Mouse (Mus musculus) neural tube, embryonic 15.5 days (tissue): ENCODE results near the gene Fbxl2. TPM values are rescaled to one million over a fixed set of nuclear protein-coding genes. Genes with fewer than 3 reads are reported as not detected.

Experiments used
- ATAC-seq: fragments of 200-750 bp; cut with Nextera tagmentation; 2 replicates; pipeline ENCODE4 v1.8.0; 2017; ENCODE audit warnings: mild to moderate bottlenecking, moderate TSS enrichment, moderate library complexity; ENCODE audit not compliant: low FRiP score
- H3K27ac ChIP-seq: fragments of 300-500 bp; sonication (generic); replicated peaks from 2 replicates; pipeline ENCODE4 v1.5.1; 2015; ENCODE audit warnings: mild to moderate bottlenecking, inconsistent platforms
- H3K27me3 ChIP-seq: fragments of 300-500 bp; sonication (generic); replicated peaks from 2 replicates; pipeline ENCODE4 v1.6.1; 2015; ENCODE audit warnings: inconsistent platforms
- H3K36me3 ChIP-seq: fragments of 300-500 bp; sonication (generic); 2 replicates; pipeline ENCODE4 v1.6.1; 2015; ENCODE audit warnings: inconsistent platforms
- H3K4me1 ChIP-seq: fragments of 300-500 bp; sonication (generic); 2 replicates; pipeline ENCODE4 v1.6.1; 2015; ENCODE audit warnings: inconsistent platforms
- H3K4me2 ChIP-seq: fragments of 300-500 bp; sonication (generic); 2 replicates; pipeline ENCODE4 v1.6.1; 2015; ENCODE audit warnings: inconsistent platforms, mild to moderate bottlenecking, moderate library complexity
- H3K4me3 ChIP-seq: fragments of 300-500 bp; sonication (generic); replicated peaks from 2 replicates; pipeline ENCODE4 v1.5.1; 2015; ENCODE audit warnings: mild to moderate bottlenecking, inconsistent platforms
- H3K9ac ChIP-seq: fragments of 300-500 bp; sonication (generic); replicated peaks from 2 replicates; pipeline ENCODE4 v1.6.1; 2015; ENCODE audit warnings: mild to moderate bottlenecking, inconsistent platforms
- H3K9me3 ChIP-seq: fragments of 300-500 bp; sonication (generic); replicated peaks from 2 replicates; pipeline ENCODE4 v1.6.1; 2016; ENCODE audit warnings: inconsistent platforms
- WGBS: fragments of 180-500 bp; shearing (Covaris S2); methylation state at CpG from one replicate; pipeline ENCODE4 v1.1.7; 2015; ENCODE audit warnings: mixed read lengths; 5-methylcytosine and 5-hydroxymethylcytosine counted together
- polyA plus RNA-seq: library from polyadenylated mRNA; unstranded; fragments of >200 nt; fragmentation: Nextera tagmentation; extraction: Ambion mirVana; gene quantifications from 2 replicates; pipeline ENCODE4 v1.2.1, GENCODE M21; 2015

Fbxl2 gene
- polyA plus RNA-seq, 1 experiment from 2014 or later, result 28.4 TPM

GRCm38 (mm10) chr9:114015724-114016123, 30.3 kb downstream of the Fbxl2 start:
- Histone ChIP-seq H3K4me3 (no peak overlapping the region), H3K27me3 (no peaks in the 10 kb centered on the region)
- ATAC-seq, result no peak

GRCm38 (mm10) chr9:114014034-114014433, 32.0 kb downstream of the Fbxl2 start:
- Histone ChIP-seq H3K4me1 (no peaks in the 10 kb centered on the region), H3K27me3 (no peaks in the 10 kb centered on the region)
- WGBS, result 92% methylated on average over 1 of the region's 1 CpGs

More at GRCm38 (mm10) chr9:114015724-114016123, 30.3 kb downstream of the Fbxl2 start:
- no peak overlapping the region for H3K4me2 ChIP-seq
- no peaks in the 10 kb centered on the region for H3K4me1 ChIP-seq
- 88% methylated on average over 4 of the region's 4 CpGs for WGBS
- H3K9me3 ChIP-seq, result no peaks in the 10 kb centered on the region
- no peak overlapping the region for H3K9ac ChIP-seq
- H3K27ac ChIP-seq, result no peak overlapping the region
- H3K36me3 ChIP-seq, result 0 out of 2 replicates have a peak, but pooled peaks cover 4% of the 10 kb centered on the region

DNA sequence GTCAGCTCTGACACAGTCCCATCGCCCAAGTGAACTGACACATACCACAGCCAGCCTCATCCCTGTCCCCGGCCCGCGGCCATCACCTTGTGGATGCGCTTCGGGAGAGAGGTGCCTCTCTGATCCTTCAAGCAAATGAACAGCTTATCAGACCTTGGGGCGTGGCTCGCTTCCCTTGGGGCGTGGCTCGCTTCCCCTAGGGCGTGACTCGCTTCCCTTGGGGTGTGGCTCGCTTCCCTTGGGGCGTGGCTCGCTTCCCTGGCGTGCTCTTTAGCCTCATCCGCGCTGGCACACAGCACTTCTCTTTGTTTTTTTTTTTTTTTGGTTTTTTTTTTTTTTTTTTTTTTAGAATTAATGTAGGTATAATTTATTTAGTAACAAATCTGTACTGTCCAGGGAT, 34.8 kb downstream of the Fbxl2 start:
- WGBS, result 71% methylated on average over 18 of the region's 18 CpGs
- 0 out of 2 replicates have a peak, but pooled peaks cover 4% of the 10 kb centered on the region for H3K36me3 ChIP-seq
- ATAC-seq, result no peak

More at GRCm38 (mm10) chr9:114014034-114014433, 32.0 kb downstream of the Fbxl2 start:
- Histone ChIP-seq H3K9ac (no peak overlapping the region), H3K36me3 (0 out of 2 replicates have a peak, but pooled peaks cover 4% of the 10 kb centered on the region), H3K4me2 (no peak overlapping the region), H3K27ac (no peak overlapping the region), H3K4me3 (no peak overlapping the region), H3K9me3 (no peaks in the 10 kb centered on the region)
- ATAC-seq, result no peak

DNA sequence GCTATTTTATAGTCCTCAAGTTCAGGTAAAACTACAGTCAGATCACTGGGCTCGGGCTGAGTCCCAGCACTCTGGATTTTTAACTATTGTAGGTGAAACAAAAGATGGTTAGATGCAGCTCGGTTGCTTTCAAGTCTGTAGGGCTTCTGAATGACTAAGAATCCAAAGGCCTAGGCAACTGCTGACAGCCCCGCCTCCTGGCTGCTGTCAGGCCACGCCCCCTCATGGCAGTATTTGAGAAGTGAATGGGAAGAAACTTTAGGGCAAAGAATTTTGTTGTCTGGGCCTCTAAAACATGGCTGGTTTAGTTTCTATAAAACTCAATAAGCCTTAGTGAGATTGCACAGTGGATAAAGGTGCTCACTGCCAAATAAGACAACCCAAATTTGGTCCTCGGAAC, 36.5 kb downstream of the Fbxl2 start:
- Histone ChIP-seq H3K9ac (no peak overlapping the region), H3K9me3 (no peaks in the 10 kb centered on the region), H3K4me1 (no peaks in the 10 kb centered on the region), H3K36me3 (0 out of 2 replicates have a peak, but pooled peaks cover 4% of the 10 kb centered on the region), H3K27ac (no peak overlapping the region), H3K4me2 (no peak overlapping the region), H3K4me3 (no peak overlapping the region), H3K27me3 (no peaks in the 10 kb centered on the region)
- 36% methylated on average over 5 of the region's 5 CpGs for WGBS
- ATAC-seq, result no peak

More for the DNA sequence above, 34.8 kb downstream of the Fbxl2 start:
- H3K27me3 ChIP-seq, result no peaks in the 10 kb centered on the region
- H3K9ac ChIP-seq, result no peak overlapping the region
- no peaks in the 10 kb centered on the region for H3K9me3 ChIP-seq
- H3K4me2 ChIP-seq, result no peak overlapping the region
- H3K4me3 ChIP-seq, result no peak overlapping the region
- no peak overlapping the region for H3K27ac ChIP-seq
- H3K4me1 ChIP-seq, result no peaks in the 10 kb centered on the region

- H3K27ac ChIP-seq, result no peak overlapping the region
Observed at GRCm38 (mm10) chr9:114007850-114008350, 38.1 kb downstream of the Fbxl2 start.

GRCm38 (mm10) chr9:114006801-114007200, 39.2 kb downstream of the Fbxl2 start:
- Histone ChIP-seq H3K27ac (no peak overlapping the region), H3K9me3 (no peaks in the 10 kb centered on the region), H3K4me1 (no peaks in the 10 kb centered on the region), H3K27me3 (no peaks in the 10 kb centered on the region), H3K4me3 (no peak overlapping the region), H3K9ac (no peak overlapping the region), H3K36me3 (peaks cover 11% of the 10 kb centered on the region), H3K4me2 (no peak overlapping the region)
- 76% methylated on average over 9 of the region's 9 CpGs for WGBS
- no peak for ATAC-seq

More at GRCm38 (mm10) chr9:114007850-114008350, 38.1 kb downstream of the Fbxl2 start:
- H3K9ac ChIP-seq, result no peak overlapping the region
- no peaks in the 10 kb centered on the region for H3K27me3 ChIP-seq
- H3K9me3 ChIP-seq, result no peaks in the 10 kb centered on the region
- ATAC-seq, result no peak
- H3K4me3 ChIP-seq, result no peak overlapping the region
- 91% methylated on average over 9 of the region's 9 CpGs for WGBS
- peaks cover 9% of the 10 kb centered on the region for H3K36me3 ChIP-seq
- no peak overlapping the region for H3K4me2 ChIP-seq
- no peaks in the 10 kb centered on the region for H3K4me1 ChIP-seq

DNA sequence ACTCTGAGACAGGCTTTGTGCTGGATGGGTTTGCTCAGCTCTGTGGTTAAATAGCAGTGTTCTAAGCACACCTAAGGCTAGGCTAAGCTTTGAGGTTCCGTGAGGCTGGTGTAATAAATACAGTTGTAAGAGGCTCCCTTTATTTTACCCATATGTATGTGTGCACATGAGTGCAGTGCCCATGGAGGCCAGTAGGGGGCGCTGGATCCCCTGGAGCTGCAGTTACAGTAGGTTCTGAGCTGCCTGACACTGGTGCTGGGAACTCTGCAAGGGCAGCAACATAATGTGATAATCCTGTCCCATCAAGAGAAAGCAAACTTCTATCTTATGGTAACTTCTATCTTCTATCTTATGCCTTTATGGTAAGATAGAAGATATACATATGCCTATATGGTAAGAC, 47.7 kb downstream of the Fbxl2 start:
- 59% methylated on average over 2 of the region's 2 CpGs for WGBS
- Histone ChIP-seq H3K9me3 (no peaks in the 10 kb centered on the region), H3K4me1 (no peaks in the 10 kb centered on the region), H3K27me3 (no peaks in the 10 kb centered on the region), H3K9ac (no peak overlapping the region), H3K36me3 (peaks cover 31% of the 10 kb centered on the region), H3K4me3 (no peak overlapping the region), H3K27ac (no peak overlapping the region), H3K4me2 (no peak overlapping the region)
- ATAC-seq, result no peak

DNA sequence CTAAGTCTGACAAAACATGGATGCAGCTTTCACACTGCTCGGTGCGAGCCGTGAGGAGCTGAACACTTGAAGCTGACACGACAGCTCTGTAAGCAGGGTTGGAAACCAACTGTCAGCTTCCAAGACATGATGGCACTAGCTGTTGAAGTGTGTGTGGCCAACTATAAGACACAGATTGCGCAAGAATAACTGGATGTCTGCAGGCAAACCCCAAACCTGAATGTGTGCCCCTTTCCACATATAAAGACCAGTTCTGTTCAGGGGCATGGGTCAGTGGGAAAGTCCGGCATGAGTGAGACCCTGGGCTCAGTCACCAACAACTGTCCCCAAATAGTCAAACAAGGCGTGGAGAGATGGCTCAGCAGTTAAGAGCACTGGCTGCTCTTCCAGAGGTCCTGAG, 53.2 kb downstream of the Fbxl2 start:
- Histone ChIP-seq H3K27me3 (no peaks in the 10 kb centered on the region), H3K36me3 (no peaks in the 10 kb centered on the region), H3K4me2 (no peak overlapping the region), H3K4me1 (0 out of 2 replicates have a peak, but pooled peaks cover 5% of the 10 kb centered on the region), H3K27ac (no peak overlapping the region), H3K4me3 (no peak overlapping the region), H3K9me3 (no peaks in the 10 kb centered on the region), H3K9ac (no peak overlapping the region)
- ATAC-seq, result no peak
- WGBS, result 95% methylated on average over 7 of the region's 7 CpGs

DNA sequence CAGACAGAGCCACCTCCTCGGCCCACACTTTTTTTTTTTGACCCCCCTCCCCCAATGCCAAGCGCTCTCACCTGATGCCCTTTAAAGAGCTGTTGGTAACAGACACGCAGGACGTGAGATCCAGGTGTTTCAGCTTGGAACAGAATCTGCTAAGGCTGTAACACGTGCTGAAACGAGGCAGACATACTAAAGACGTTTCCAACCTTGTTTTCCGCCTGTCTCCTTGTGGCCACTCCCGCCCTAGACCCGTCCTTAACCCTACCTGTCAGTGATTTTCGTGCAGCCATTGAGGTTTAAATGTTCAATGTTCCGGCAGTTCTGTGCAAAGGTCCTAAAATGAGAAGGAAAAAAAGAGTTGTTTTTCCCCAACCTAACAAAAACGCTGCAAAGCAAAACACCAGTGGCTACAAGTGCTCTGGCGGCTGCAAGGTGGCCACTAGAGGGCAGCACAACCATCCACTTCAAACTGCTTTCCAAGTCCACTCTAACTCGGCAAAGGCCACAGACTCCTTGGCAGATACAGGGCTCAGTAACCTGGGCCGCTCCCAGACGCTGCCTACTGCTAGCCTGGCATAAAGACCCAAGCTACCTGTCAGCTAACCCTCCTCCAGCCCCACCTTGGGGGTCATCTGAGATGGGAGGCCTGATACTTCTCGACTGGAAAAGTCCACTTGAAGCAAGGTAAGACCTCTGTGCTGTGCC, 55.3 kb downstream of the Fbxl2 start:
- peaks cover 5% of the 10 kb centered on the region; the same call in 1 of the 2 replicates for H3K36me3 ChIP-seq
- H3K4me1 ChIP-seq, result 0 out of 2 replicates have a peak, but pooled peaks cover 5% of the 10 kb centered on the region
- ATAC-seq, result peak; percentile 70
- no peak overlapping the region for H3K9ac ChIP-seq
- no peaks in the 10 kb centered on the region for H3K27me3 ChIP-seq
- no peaks in the 10 kb centered on the region for H3K9me3 ChIP-seq
- H3K4me2 ChIP-seq, result peak overlapping the region; percentile 44
- 19% methylated on average over 18 of the region's 18 CpGs for WGBS
- H3K27ac ChIP-seq, result no peak overlapping the region
- H3K4me3 ChIP-seq, result 0 out of 2 replicates have a peak overlapping the region, but pooled peaks have one; percentile 10

GRCm38 (mm10) chr9:113984946-113985620, 60.9 kb downstream of the Fbxl2 start:
- 88% methylated on average over 13 of the region's 13 CpGs for WGBS
- no peak overlapping the region for H3K9ac ChIP-seq
- H3K4me1 ChIP-seq, result peaks cover 17% of the 10 kb centered on the region
- H3K27me3 ChIP-seq, result no peaks in the 10 kb centered on the region
- H3K4me2 ChIP-seq, result no peak overlapping the region
- H3K4me3 ChIP-seq, result no peak overlapping the region
- no peaks in the 10 kb centered on the region for H3K9me3 ChIP-seq
- ATAC-seq, result no peak
- H3K27ac ChIP-seq, result no peak overlapping the region
- H3K36me3 ChIP-seq, result peaks cover 20% of the 10 kb centered on the region; the same call in 1 of the 2 replicates

GRCm38 (mm10) chr9:113982883-113983670, 62.9 kb downstream of the Fbxl2 start:
- Histone ChIP-seq H3K4me3 (no peak overlapping the region), H3K27ac (no peak overlapping the region), H3K9me3 (no peaks in the 10 kb centered on the region), H3K9ac (no peak overlapping the region), H3K4me2 (no peak overlapping the region), H3K36me3 (peaks cover 37% of the 10 kb centered on the region), H3K4me1 (peaks cover 17% of the 10 kb centered on the region), H3K27me3 (no peaks in the 10 kb centered on the region)
- 86% methylated on average over 11 of the region's 11 CpGs for WGBS
- no peak for ATAC-seq
